Mouse (Mus musculus): ENCODE measurements at regions not wholly inside any gene's neighbourhood (a gene's known extent, or its start where the extent isn't known, plus 50 kb on each side); places are given as distances from the start of the nearest gene placed in this dataset.

- Histone ChIP-seq H3K4me3 (no peak overlapping the region), H3K36me3 (replicated peaks) (no peaks in the 10 kb centered on the region), H3K9me3 (no peaks in the 10 kb centered on the region), H3K27me3 (replicated peaks; ENCODE audit: low read depth, poor library complexity, severe bottlenecking) (no peaks in the 10 kb centered on the region), H3K27ac (replicated peaks) (no peak overlapping the region), H3K4me1 (no peaks in the 10 kb centered on the region)
- 96% methylated on average over 4 of the region's 4 CpGs for WGBS
- no peak for DNase-seq (ENCODE audit: low spot score)
Observed at GRCm38 (mm10) chr7:65244936-65245335, 88.6 kb upstream of the Fam189a1 start.

GRCm38 (mm10) chr7:65241208-65241607, 84.8 kb upstream of the Fam189a1 start:
- Histone ChIP-seq H3K4me1 (no peaks in the 10 kb centered on the region), H3K9me3 (no peaks in the 10 kb centered on the region), H3K4me3 (no peak overlapping the region), H3K27me3 (replicated peaks; ENCODE audit: low read depth, poor library complexity, severe bottlenecking) (no peaks in the 10 kb centered on the region), H3K27ac (replicated peaks) (no peak overlapping the region), H3K36me3 (replicated peaks) (no peaks in the 10 kb centered on the region)
- 61% methylated on average over 8 of the region's 8 CpGs for WGBS
- no peak for DNase-seq (ENCODE audit: low spot score)

DNA sequence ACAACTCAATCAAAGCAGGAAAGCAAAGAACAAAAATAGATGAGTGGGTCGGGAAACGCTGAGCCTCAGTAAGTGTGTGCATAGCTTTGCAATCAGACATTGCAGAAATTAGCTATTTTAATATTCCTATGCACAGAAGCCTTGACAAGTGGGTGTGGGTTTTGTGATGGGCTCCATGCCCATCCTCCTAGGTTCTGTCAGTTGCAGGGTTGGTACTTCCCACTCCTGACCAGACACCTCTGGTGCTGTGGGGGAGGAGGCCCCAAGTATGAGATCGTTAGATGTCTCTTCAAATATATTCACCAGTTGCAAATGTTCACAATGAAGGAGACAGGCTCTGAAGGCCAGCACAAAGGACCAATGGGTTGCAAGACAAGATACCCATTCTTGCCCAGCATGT, 79.3 kb upstream of the Fam189a1 start:
- no peaks in the 10 kb centered on the region for H3K4me1 ChIP-seq
- H3K9me3 ChIP-seq, result no peaks in the 10 kb centered on the region
- no peaks in the 10 kb centered on the region for H3K27me3 ChIP-seq (replicated peaks; ENCODE audit: low read depth, poor library complexity, severe bottlenecking)
- no peak for DNase-seq (ENCODE audit: low spot score)
- WGBS, result 88% methylated on average over 3 of the region's 3 CpGs
- no peak overlapping the region for H3K27ac ChIP-seq (replicated peaks)
- H3K36me3 ChIP-seq (replicated peaks), result no peaks in the 10 kb centered on the region
- no peak overlapping the region for H3K4me3 ChIP-seq

DNA sequence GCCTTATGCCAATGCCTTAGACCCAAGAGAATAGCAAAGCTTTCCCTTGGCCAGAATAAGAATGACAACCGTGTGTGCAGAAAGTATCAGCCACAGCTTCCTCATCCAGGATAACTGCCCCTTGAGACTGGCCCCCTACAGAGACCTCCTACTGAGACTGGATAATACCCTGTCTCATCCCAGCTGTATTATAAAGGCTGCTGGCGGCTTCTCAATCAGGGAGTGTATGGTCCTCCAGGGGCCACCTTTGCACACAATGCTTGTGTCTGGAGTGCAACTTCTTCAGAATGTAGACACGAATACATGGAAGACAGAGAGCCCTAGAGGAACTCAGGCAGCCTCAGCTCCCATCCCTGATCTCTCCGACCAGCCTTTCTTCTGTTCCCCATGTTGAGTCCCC, 77.3 kb upstream of the Fam189a1 start:
- no peak overlapping the region for H3K27ac ChIP-seq (replicated peaks)
- no peaks in the 10 kb centered on the region; the same call in 1 of the 2 replicates for H3K4me1 ChIP-seq
- 54% methylated on average over 4 of the region's 4 CpGs for WGBS
- no peaks in the 10 kb centered on the region for H3K27me3 ChIP-seq (replicated peaks; ENCODE audit: low read depth, poor library complexity, severe bottlenecking)
- H3K9me3 ChIP-seq, result no peaks in the 10 kb centered on the region
- H3K36me3 ChIP-seq (replicated peaks), result no peaks in the 10 kb centered on the region
- no peak for DNase-seq (ENCODE audit: low spot score)
- H3K4me3 ChIP-seq, result no peak overlapping the region

DNA sequence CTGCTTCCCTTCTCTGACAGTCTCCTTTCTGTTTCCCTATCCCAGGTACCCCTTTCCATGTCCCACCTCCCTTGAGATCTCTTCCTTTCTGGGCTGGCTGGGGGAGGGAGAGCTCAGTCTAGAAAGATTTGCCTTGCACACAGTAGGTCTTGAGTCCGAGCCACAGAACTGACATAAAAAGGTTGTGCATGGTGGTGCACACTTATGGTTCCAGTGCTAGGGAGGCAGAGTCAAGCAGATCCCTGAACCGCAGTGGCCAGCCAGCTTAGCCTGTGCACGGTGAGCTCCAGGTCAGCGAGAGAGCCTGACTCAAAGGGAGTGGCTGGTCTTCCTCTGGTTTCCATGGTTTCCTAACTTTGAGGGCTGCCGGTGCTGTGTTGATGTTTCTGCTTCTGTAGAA, 72.9 kb upstream of the Fam189a1 start:
- Histone ChIP-seq H3K27me3 (replicated peaks; ENCODE audit: low read depth, poor library complexity, severe bottlenecking) (no peaks in the 10 kb centered on the region), H3K9me3 (no peaks in the 10 kb centered on the region), H3K4me3 (no peak overlapping the region), H3K4me1 (no peaks in the 10 kb centered on the region; the same call in 1 of the 2 replicates), H3K36me3 (replicated peaks) (no peaks in the 10 kb centered on the region), H3K27ac (replicated peaks) (no peak overlapping the region)
- no peak for DNase-seq (ENCODE audit: low spot score)
- 76% methylated on average over 5 of the region's 5 CpGs for WGBS

DNA sequence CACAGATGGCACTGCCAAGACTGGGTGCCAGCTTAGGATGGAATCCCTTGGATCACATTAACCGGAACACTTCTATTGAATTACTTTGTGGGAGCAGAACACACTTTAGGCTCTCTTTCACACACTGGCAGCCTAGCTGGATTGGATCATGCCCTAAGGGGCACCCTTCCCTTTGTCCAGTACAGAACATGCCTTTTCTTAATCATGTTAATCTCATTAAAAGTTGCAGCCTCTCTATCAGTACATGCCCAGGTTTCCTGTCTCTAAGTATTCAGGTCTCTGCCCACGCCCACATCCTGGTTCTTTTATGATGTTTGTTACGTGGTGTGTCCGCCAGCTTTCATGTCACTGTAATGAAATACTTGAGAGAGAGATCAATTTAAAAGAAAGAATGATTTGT, 69.8 kb upstream of the Fam189a1 start:
- H3K27ac ChIP-seq (replicated peaks), result no peak overlapping the region
- no peaks in the 10 kb centered on the region; the same call in 1 of the 2 replicates for H3K4me1 ChIP-seq
- WGBS, result 91% methylated on average over 4 of the region's 4 CpGs
- H3K36me3 ChIP-seq (replicated peaks), result no peaks in the 10 kb centered on the region
- no peaks in the 10 kb centered on the region for H3K27me3 ChIP-seq (replicated peaks; ENCODE audit: low read depth, poor library complexity, severe bottlenecking)
- no peaks in the 10 kb centered on the region for H3K9me3 ChIP-seq
- DNase-seq (ENCODE audit: low spot score), result no peak
- no peak overlapping the region for H3K4me3 ChIP-seq

- H3K27me3 ChIP-seq (replicated peaks; ENCODE audit: low read depth, poor library complexity, severe bottlenecking), result no peaks in the 10 kb centered on the region
- H3K9me3 ChIP-seq, result no peaks in the 10 kb centered on the region
- no peak overlapping the region for H3K27ac ChIP-seq (replicated peaks)
- H3K4me3 ChIP-seq, result no peak overlapping the region
- peak; percentile 42 for DNase-seq (ENCODE audit: low spot score)
- peaks cover 13% of the 10 kb centered on the region for H3K4me1 ChIP-seq
- 73% methylated on average over 14 of the region's 14 CpGs for WGBS
- H3K36me3 ChIP-seq (replicated peaks), result no peaks in the 10 kb centered on the region
Observed at GRCm38 (mm10) chr7:65213216-65213925, 57.0 kb upstream of the Fam189a1 start.

- DNase-seq (ENCODE audit: low spot score), result no peak
- Histone ChIP-seq H3K36me3 (replicated peaks) (no peaks in the 10 kb centered on the region), H3K4me1 (no peaks in the 10 kb centered on the region), H3K27me3 (replicated peaks; ENCODE audit: low read depth, poor library complexity, severe bottlenecking) (no peaks in the 10 kb centered on the region), H3K4me3 (no peak overlapping the region), H3K9me3 (no peaks in the 10 kb centered on the region), H3K27ac (replicated peaks) (no peak overlapping the region)
- WGBS, result 92% methylated on average over 10 of the region's 10 CpGs
Observed at GRCm38 (mm10) chr7:65207240-65207639, 50.9 kb upstream of the Fam189a1 start.
